Mouse (Mus musculus): Measurements from ENCODE around the gene Ppp1r10.
"Not testable (repeated sequence)": the region's sequence is repeated elsewhere in the genome, so short reads cannot be mapped to it uniquely, and the experiment has no call there.

The Ppp1r10 gene

GRCm38 (mm10) chr17:35932608-35933007 is 16.4 kb downstream of the Ppp1r10 start:
- no peak for DNase-seq

- DNase-seq, result not testable (repeated sequence)
These were observed 19.5 kb downstream of the Ppp1r10 start for GRCm38 (mm10) chr17:35935763-35936162.

GRCm38 (mm10) chr17:35937700-35938348 is 21.6 kb downstream of the Ppp1r10 start:
- DNase-seq, result peak; percentile 41 to 64

- DNase-seq, result no peak
These were observed 22.9 kb downstream of the Ppp1r10 start for GRCm38 (mm10) chr17:35939108-35939507.

- DNase-seq, result no peak
These were observed 23.7 kb downstream of the Ppp1r10 start for GRCm38 (mm10) chr17:35939941-35940340.

GRCm38 (mm10) chr17:35950946-35951345 is 34.7 kb downstream of the Ppp1r10 start:
- not testable (repeated sequence) for DNase-seq

- DNase-seq, result not testable (repeated sequence)
These were observed 36.3 kb downstream of the Ppp1r10 start for GRCm38 (mm10) chr17:35952559-35952958.

GRCm38 (mm10) chr17:35954665-35955064 is 38.4 kb downstream of the Ppp1r10 start:
- DNase-seq, result no peak

GRCm38 (mm10) chr17:35958533-35959223 is 42.4 kb downstream of the Ppp1r10 start:
- DNase-seq, result no peak

GRCm38 (mm10) chr17:35963279-35963678 is 47.0 kb downstream of the Ppp1r10 start:
- no peak for DNase-seq

GRCm38 (mm10) chr17:35967621-35968020 is 51.4 kb downstream of the Ppp1r10 start:
- DNase-seq, result no peak

GRCm38 (mm10) chr17:35969418-35970389 is 53.5 kb downstream of the Ppp1r10 start, which contains the start of gene Abcf1:
Abcf1 (minus strand) TSS chr17:35969761.
- DNase-seq, result peak; percentile 100

GRCm38 (mm10) chr17:35972131-35972530 is 55.9 kb downstream of the Ppp1r10 start:
- no peak for DNase-seq

GRCm38 (mm10) chr17:35978811-35979400 is 62.7 kb downstream of the Ppp1r10 start:
- DNase-seq, result peak; percentile 87 to 93

GRCm38 (mm10) chr17:35979401-35980362 is 63.4 kb downstream of the Ppp1r10 start, which contains the start of the genes Gnl1 and Prr3:
Gnl1 (plus strand) TSS chr17:35979851.
Prr3 (minus strand) TSS chr17:35980236.
- peak; percentile 93 to 96 for DNase-seq

- DNase-seq, result peak; percentile 69 to 78
These were observed 64.1 kb downstream of the Ppp1r10 start for GRCm38 (mm10) chr17:35980363-35980754.

- no peak for DNase-seq
These were observed 65.5 kb downstream of the Ppp1r10 start for GRCm38 (mm10) chr17:35981776-35982175.

Measured in kidney, postnatal 4 days (tissue).